Mouse (Mus musculus): ENCODE measurements at regions not wholly inside any gene's neighbourhood (a gene's known extent, or its start where the extent isn't known, plus 50 kb on each side); places are given as distances from the start of the nearest gene placed in this dataset.

- no peak overlapping the region for H3K4me3 ChIP-seq (ENCODE audit: low read depth, low read length)
- 59% methylated on average over 4 of the region's 4 CpGs for WGBS (ENCODE audit: insufficient replicate concordance)
- H3K4me1 ChIP-seq (ENCODE audit: insufficient read depth) = no peaks in the 10 kb centered on the region
- H3K9ac ChIP-seq (replicated peaks) = no peak overlapping the region
- no peak for ATAC-seq
- DNase-seq = no peak
- no peaks in the 10 kb centered on the region for H3K36me3 ChIP-seq (replicated peaks; ENCODE audit: insufficient read depth, low read length)
- TF ChIP-seq EP300 (IDR thresholded peaks at IDR 0.05; ENCODE audit: low read depth) = no peak
- TF ChIP-seq CTCF (IDR thresholded peaks at IDR 0.05; ENCODE audit: low read depth) = no peak
- no peak overlapping the region for H3K4me2 ChIP-seq (ENCODE audit: low read depth, low read length)
- no peaks in the 10 kb centered on the region for H3K9me3 ChIP-seq (ENCODE audit: low read length)
- H3K27me3 ChIP-seq (ENCODE audit: insufficient read depth, low read length) = no peaks in the 10 kb centered on the region
- H3K27ac ChIP-seq (ENCODE audit: low read depth) = no peak overlapping the region
Observed at GRCm38 (mm10) chr2:110426881-110427280, 63.9 kb upstream of the Fibin start.

GRCm38 (mm10) chr2:110452694-110453093 is 89.7 kb upstream of the Fibin start:
- H3K9ac ChIP-seq (replicated peaks) = no peak overlapping the region
- no peaks in the 10 kb centered on the region for H3K4me1 ChIP-seq (ENCODE audit: insufficient read depth)
- no peaks in the 10 kb centered on the region for H3K27me3 ChIP-seq (ENCODE audit: insufficient read depth, low read length)
- ATAC-seq = no peak
- no peak overlapping the region for H3K27ac ChIP-seq (ENCODE audit: low read depth)
- H3K9me3 ChIP-seq (ENCODE audit: low read length) = no peaks in the 10 kb centered on the region
- no peak overlapping the region for H3K4me2 ChIP-seq (ENCODE audit: low read depth, low read length)
- no peak for DNase-seq
- TF ChIP-seq CTCF (IDR thresholded peaks at IDR 0.05; ENCODE audit: low read depth) (no peak), EP300 (IDR thresholded peaks at IDR 0.05; ENCODE audit: low read depth) (no peak)
- WGBS (ENCODE audit: insufficient replicate concordance) = 62% methylated on average over 3 of the region's 3 CpGs
- no peaks in the 10 kb centered on the region for H3K36me3 ChIP-seq (replicated peaks; ENCODE audit: insufficient read depth, low read length)
- no peak overlapping the region for H3K4me3 ChIP-seq (ENCODE audit: low read depth, low read length)

GRCm38 (mm10) chr2:110472307-110472995 is 109.5 kb upstream of the Fibin start:
- no peak for TF ChIP-seq EP300 (IDR thresholded peaks at IDR 0.05; ENCODE audit: low read depth)
- TF ChIP-seq CTCF (IDR thresholded peaks at IDR 0.05; ENCODE audit: low read depth) = no peak
- Histone ChIP-seq H3K9me3 (ENCODE audit: low read length) (no peaks in the 10 kb centered on the region), H3K27ac (ENCODE audit: low read depth) (no peak overlapping the region), H3K27me3 (ENCODE audit: insufficient read depth, low read length) (no peaks in the 10 kb centered on the region), H3K4me2 (ENCODE audit: low read depth, low read length) (no peak overlapping the region), H3K36me3 (replicated peaks; ENCODE audit: insufficient read depth, low read length) (no peaks in the 10 kb centered on the region), H3K4me3 (ENCODE audit: low read depth, low read length) (no peak overlapping the region), H3K9ac (replicated peaks) (no peak overlapping the region), H3K4me1 (ENCODE audit: insufficient read depth) (no peaks in the 10 kb centered on the region)
- ATAC-seq = no peak
- no peak for DNase-seq
- WGBS (ENCODE audit: insufficient replicate concordance) = 71% methylated on average over 3 of the region's 3 CpGs

- DNase-seq (no peak), ATAC-seq (no peak)
- Histone ChIP-seq H3K27ac (ENCODE audit: low read depth) (no peak overlapping the region), H3K36me3 (replicated peaks; ENCODE audit: insufficient read depth, low read length) (no peaks in the 10 kb centered on the region), H3K4me2 (ENCODE audit: low read depth, low read length) (no peak overlapping the region), H3K4me1 (ENCODE audit: insufficient read depth) (no peaks in the 10 kb centered on the region), H3K9ac (replicated peaks) (no peak overlapping the region), H3K9me3 (ENCODE audit: low read length) (no peaks in the 10 kb centered on the region), H3K27me3 (ENCODE audit: insufficient read depth, low read length) (no peaks in the 10 kb centered on the region), H3K4me3 (ENCODE audit: low read depth, low read length) (no peak overlapping the region)
- WGBS (ENCODE audit: insufficient replicate concordance) = 76% methylated on average over 5 of the region's 5 CpGs
- no peak for TF ChIP-seq EP300 (IDR thresholded peaks at IDR 0.05; ENCODE audit: low read depth)
- no peak for TF ChIP-seq CTCF (IDR thresholded peaks at IDR 0.05; ENCODE audit: low read depth)
Observed at GRCm38 (mm10) chr2:110476591-110476990, 113.6 kb upstream of the Fibin start.

- Histone ChIP-seq H3K27ac (ENCODE audit: low read depth) (no peak overlapping the region), H3K4me3 (ENCODE audit: low read depth, low read length) (no peak overlapping the region), H3K4me2 (ENCODE audit: low read depth, low read length) (no peak overlapping the region), H3K27me3 (ENCODE audit: insufficient read depth, low read length) (no peaks in the 10 kb centered on the region), H3K9me3 (ENCODE audit: low read length) (no peaks in the 10 kb centered on the region), H3K36me3 (replicated peaks; ENCODE audit: insufficient read depth, low read length) (no peaks in the 10 kb centered on the region), H3K9ac (replicated peaks) (no peak overlapping the region), H3K4me1 (ENCODE audit: insufficient read depth) (no peaks in the 10 kb centered on the region)
- 72% methylated on average over 2 of the region's 2 CpGs for WGBS (ENCODE audit: insufficient replicate concordance)
- ATAC-seq = no peak
- no peak for DNase-seq
- TF ChIP-seq EP300 (IDR thresholded peaks at IDR 0.05; ENCODE audit: low read depth) = no peak
- no peak for TF ChIP-seq CTCF (IDR thresholded peaks at IDR 0.05; ENCODE audit: low read depth)
Observed at GRCm38 (mm10) chr2:110481327-110481726, 115.8 kb upstream of the Slc5a12 start.

GRCm38 (mm10) chr2:110486201-110486600 is 110.9 kb upstream of the Slc5a12 start:
- Histone ChIP-seq H3K9me3 (ENCODE audit: low read length) (no peaks in the 10 kb centered on the region), H3K9ac (replicated peaks) (no peak overlapping the region), H3K4me3 (ENCODE audit: low read depth, low read length) (no peak overlapping the region), H3K27ac (ENCODE audit: low read depth) (no peak overlapping the region), H3K27me3 (ENCODE audit: insufficient read depth, low read length) (no peaks in the 10 kb centered on the region), H3K36me3 (replicated peaks; ENCODE audit: insufficient read depth, low read length) (no peaks in the 10 kb centered on the region), H3K4me2 (ENCODE audit: low read depth, low read length) (no peak overlapping the region), H3K4me1 (ENCODE audit: insufficient read depth) (peaks cover 2% of the 10 kb centered on the region; the same call in 1 of the 2 replicates)
- TF ChIP-seq EP300 (IDR thresholded peaks at IDR 0.05; ENCODE audit: low read depth) (no peak), CTCF (IDR thresholded peaks at IDR 0.05; ENCODE audit: low read depth) (no peak)
- no peak for DNase-seq
- no peak for ATAC-seq
- 68% methylated on average over 5 of the region's 5 CpGs for WGBS (ENCODE audit: insufficient replicate concordance)

Data from liver, postnatal 0 days (tissue).